Mouse (Mus musculus): ENCODE measurements around the gene Runx2.

DNA sequence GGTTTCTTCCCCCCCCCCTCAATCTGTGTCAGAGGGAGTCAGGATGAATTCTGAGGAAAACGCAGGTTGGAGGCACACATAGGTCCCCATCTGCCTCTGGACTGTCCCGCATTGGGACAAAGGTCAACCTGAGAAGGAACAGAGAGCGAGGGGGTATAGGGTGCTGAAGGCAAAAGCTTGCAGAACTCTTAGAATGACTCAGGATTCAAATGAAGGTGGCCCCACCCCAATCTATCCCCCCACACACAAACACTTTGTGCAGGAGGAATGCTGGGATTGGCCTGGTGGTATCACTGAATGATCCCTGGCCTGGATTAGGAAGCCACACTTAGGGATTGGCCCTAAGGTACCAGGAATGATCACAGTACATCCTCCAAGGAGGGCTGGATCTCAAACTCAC, 208.8 kb downstream of the Runx2 start:
- no peak for TF ChIP-seq CTCF (IDR thresholded peaks at IDR 0.05; ENCODE audit: extremely low read depth, insufficient read depth, low read length)
- no peak for TF ChIP-seq POLR2A (IDR thresholded peaks at IDR 0.05; ENCODE audit: extremely low read depth, insufficient read depth, low read length)
